12 mouse cellular contexts compared by ENCODE assay signal in genomic region chr8:87984778-87985177, GRCm38 (mm10).
"Had no signal": no experiment of that assay in that cellular context is flagged by ENCODE, and none has a peak within 500 bp of the region (broad histone marks: within the 10 kb centered on the region; RNA-seq: fewer than 3 reads in every experiment).

No protein-coding gene starts in this region.

- DNase-seq: kidney, postnatal 36 days; layer of hippocampus, adult 9-11 months; layer of hippocampus, postnatal 36 days; lung, postnatal 4 days; thymus, postnatal 4 days had no signal

- H3K4me3 ChIP-seq: limb, embryonic 15.5 days; liver, embryonic 12.5 days; midbrain, embryonic 10.5 days; myocyte; neural tube, embryonic 15.5 days had no signal

- H3K4me1 ChIP-seq: limb, embryonic 15.5 days; liver, embryonic 12.5 days; neural tube, embryonic 15.5 days had no signal

- H3K36me3 ChIP-seq: limb, embryonic 15.5 days; liver, embryonic 12.5 days; midbrain, embryonic 10.5 days; neural tube, embryonic 15.5 days had no signal

- H3K27me3 ChIP-seq: limb, embryonic 15.5 days; liver, embryonic 12.5 days; neural tube, embryonic 15.5 days had no signal

- H3K4me2 ChIP-seq: limb, embryonic 15.5 days; liver, embryonic 12.5 days; neural tube, embryonic 15.5 days had no signal

- ATAC-seq: liver, embryonic 12.5 days; lung, postnatal 0 days had no signal

- H3K9ac ChIP-seq: limb, embryonic 15.5 days; liver, embryonic 12.5 days; neural tube, embryonic 15.5 days had no signal

- H3K9me3 ChIP-seq: limb, embryonic 15.5 days; liver, embryonic 12.5 days; midbrain, embryonic 10.5 days; neural tube, embryonic 15.5 days had no signal

- H3K27ac ChIP-seq: kidney, postnatal 0 days; limb, embryonic 15.5 days; liver, embryonic 12.5 days; midbrain, embryonic 10.5 days; neural tube, embryonic 15.5 days had no signal
